Mouse (Mus musculus): ENCODE measurements around the gene Arfgap2. TPM values are rescaled to one million over a fixed set of nuclear protein-coding genes. Genes with fewer than 3 reads are reported as not detected.

The Arfgap2 gene
- polyA plus RNA-seq, 1 experiment from 2014 or later: 64.8 TPM

DNA sequence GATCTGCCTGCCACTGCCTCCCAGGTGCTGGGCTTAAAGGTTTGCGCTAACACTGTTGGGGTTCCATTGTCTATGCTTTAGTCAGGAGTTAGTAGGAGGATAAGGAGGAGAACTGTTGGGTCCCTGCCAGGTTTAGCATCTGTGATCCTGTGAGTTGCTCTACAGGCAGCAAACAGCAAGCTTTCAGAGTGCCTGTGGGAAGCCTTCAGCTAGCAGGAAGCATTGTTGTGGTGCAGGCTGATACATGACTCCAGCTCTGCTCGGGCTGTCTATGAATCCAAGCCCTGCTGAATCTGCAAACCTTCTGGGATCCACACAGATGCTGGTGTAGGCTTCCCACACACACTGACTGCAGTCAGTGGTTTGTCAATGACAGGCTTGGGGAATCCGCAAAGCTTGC is 21.4 kb upstream of the Arfgap2 start:
- Histone ChIP-seq H3K27me3 (ENCODE audit: control insufficient read depth, insufficient read depth, low read depth, low read length) (no peaks in the 10 kb centered on the region), H3K9me3 (replicated peaks; ENCODE audit: control insufficient read depth, low read length) (no peaks in the 10 kb centered on the region), H3K36me3 (ENCODE audit: control insufficient read depth, insufficient read depth) (no peaks in the 10 kb centered on the region), H3K9ac (ENCODE audit: low read depth, low read length) (no peak overlapping the region), H3K27ac (ENCODE audit: low read length) (no peak overlapping the region), H3K4me1 (ENCODE audit: control insufficient read depth, low read depth, low read length) (peaks cover 27% of the 10 kb centered on the region), H3K4me2 (ENCODE audit: low read depth, low read length) (no peak overlapping the region), H3K4me3 (ENCODE audit: low read depth, low read length) (no peak overlapping the region)
- 62% methylated on average over 3 of the region's 3 CpGs for WGBS (ENCODE audit: insufficient replicate concordance)
- ATAC-seq (ENCODE audit: low read depth): no peak

DNA sequence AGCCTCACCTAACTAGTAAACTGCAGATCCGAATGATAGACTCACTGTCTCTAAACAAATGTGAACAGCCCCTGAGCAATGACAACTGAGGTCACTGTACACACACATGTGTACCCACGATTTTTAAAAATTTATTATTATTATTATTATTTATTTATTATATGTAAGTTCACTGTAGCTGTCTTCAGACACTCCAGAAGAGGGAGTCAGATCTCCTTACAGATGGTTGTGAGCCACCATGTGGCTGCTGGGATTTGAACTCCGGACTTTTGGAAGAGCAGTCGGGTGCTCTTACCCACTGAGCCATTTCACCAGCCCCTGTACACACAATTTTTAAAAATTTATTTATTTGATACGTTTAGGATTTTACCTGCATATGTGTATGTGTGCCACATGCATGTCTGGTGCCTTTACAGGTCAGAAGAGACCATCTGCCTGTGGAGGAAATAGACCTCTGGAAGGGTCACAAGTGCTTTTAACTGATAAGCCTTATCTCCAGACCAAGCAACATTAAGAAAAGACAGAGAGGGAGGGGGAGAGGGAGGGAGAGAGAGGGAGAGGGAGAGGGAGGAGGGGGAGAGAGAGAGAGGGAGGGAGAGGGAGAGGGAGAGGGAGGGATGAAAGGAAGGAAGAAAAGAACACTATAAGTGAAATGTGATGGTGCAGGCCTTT is 20.1 kb upstream of the Arfgap2 start:
- H3K4me1 ChIP-seq (ENCODE audit: control insufficient read depth, low read depth, low read length): peaks cover 27% of the 10 kb centered on the region
- WGBS (ENCODE audit: insufficient replicate concordance): 44% methylated on average over 5 of the region's 5 CpGs
- H3K4me2 ChIP-seq (ENCODE audit: low read depth, low read length): no peak overlapping the region

DNA sequence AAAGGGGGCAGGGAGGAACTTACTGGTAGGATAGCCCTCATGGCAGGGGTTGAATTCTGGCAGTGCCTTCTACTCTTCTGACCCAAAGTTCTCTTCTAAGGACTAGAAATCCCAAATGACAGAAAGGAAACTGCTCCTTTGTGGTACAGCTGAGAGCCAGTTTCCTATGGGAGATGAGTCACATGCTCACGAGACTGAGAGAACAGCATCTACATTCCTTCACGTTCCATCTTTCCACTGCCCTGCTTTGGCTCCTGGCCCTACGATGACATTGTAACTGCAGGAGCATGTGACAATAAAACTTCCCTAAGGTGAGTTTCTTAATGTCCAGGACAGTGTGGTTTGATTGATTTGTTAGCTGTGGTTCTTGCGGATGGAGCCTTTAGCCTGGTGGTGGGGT is 16.4 kb upstream of the Arfgap2 start:
- no peak for ATAC-seq (ENCODE audit: low read depth)
- WGBS (ENCODE audit: insufficient replicate concordance): 69% methylated on average over 4 of the region's 4 CpGs
- H3K27me3 ChIP-seq (ENCODE audit: control insufficient read depth, insufficient read depth, low read depth, low read length): peaks cover 14% of the 10 kb centered on the region

More for the DNA sequence above, 20.1 kb upstream of the Arfgap2 start:
- no peak overlapping the region for H3K4me3 ChIP-seq (ENCODE audit: low read depth, low read length)
- no peaks in the 10 kb centered on the region for H3K9me3 ChIP-seq (replicated peaks; ENCODE audit: control insufficient read depth, low read length)
- H3K27ac ChIP-seq (ENCODE audit: low read length): no peak overlapping the region
- H3K9ac ChIP-seq (ENCODE audit: low read depth, low read length): no peak overlapping the region
- no peaks in the 10 kb centered on the region for H3K27me3 ChIP-seq (ENCODE audit: control insufficient read depth, insufficient read depth, low read depth, low read length)
- no peaks in the 10 kb centered on the region for H3K36me3 ChIP-seq (ENCODE audit: control insufficient read depth, insufficient read depth)
- ATAC-seq (ENCODE audit: low read depth): peak; percentile 89

DNA sequence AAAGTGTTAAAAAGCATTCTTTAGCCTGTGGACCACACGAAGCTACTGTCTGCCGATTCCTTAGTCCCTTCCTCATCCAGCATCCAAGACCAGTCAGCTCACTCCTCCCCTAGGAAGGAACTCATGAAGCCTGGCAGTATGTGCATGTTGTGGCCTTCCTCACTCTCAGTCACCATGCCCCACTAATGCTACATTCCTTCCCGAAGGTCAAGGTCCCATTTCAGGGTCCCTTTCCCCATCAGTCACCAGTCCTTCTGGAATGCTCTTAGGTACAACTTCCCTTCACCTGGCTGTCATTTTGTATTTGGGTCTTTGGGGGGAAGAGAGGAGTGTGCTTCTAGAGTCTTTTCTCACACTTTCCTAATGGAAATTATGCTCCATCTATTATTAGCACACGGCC is 12.8 kb upstream of the Arfgap2 start:
- Histone ChIP-seq H3K9me3 (replicated peaks; ENCODE audit: control insufficient read depth, low read length) (no peaks in the 10 kb centered on the region), H3K9ac (ENCODE audit: low read depth, low read length) (no peak overlapping the region), H3K27ac (ENCODE audit: low read length) (no peak overlapping the region), H3K36me3 (ENCODE audit: control insufficient read depth, insufficient read depth) (no peaks in the 10 kb centered on the region), H3K4me1 (ENCODE audit: control insufficient read depth, low read depth, low read length) (peaks cover 5% of the 10 kb centered on the region), H3K4me3 (ENCODE audit: low read depth, low read length) (no peak overlapping the region), H3K27me3 (ENCODE audit: control insufficient read depth, insufficient read depth, low read depth, low read length) (peaks cover 50% of the 10 kb centered on the region), H3K4me2 (ENCODE audit: low read depth, low read length) (no peak overlapping the region)
- no peak for ATAC-seq (ENCODE audit: low read depth)
- 50% methylated on average over 4 of the region's 4 CpGs for WGBS (ENCODE audit: insufficient replicate concordance)

More for the DNA sequence above, 16.4 kb upstream of the Arfgap2 start:
- Histone ChIP-seq H3K4me2 (ENCODE audit: low read depth, low read length) (no peak overlapping the region), H3K4me1 (ENCODE audit: control insufficient read depth, low read depth, low read length) (peaks cover 16% of the 10 kb centered on the region), H3K9ac (ENCODE audit: low read depth, low read length) (no peak overlapping the region), H3K27ac (ENCODE audit: low read length) (no peak overlapping the region), H3K36me3 (ENCODE audit: control insufficient read depth, insufficient read depth) (no peaks in the 10 kb centered on the region), H3K9me3 (replicated peaks; ENCODE audit: control insufficient read depth, low read length) (no peaks in the 10 kb centered on the region), H3K4me3 (ENCODE audit: low read depth, low read length) (no peak overlapping the region)

DNA sequence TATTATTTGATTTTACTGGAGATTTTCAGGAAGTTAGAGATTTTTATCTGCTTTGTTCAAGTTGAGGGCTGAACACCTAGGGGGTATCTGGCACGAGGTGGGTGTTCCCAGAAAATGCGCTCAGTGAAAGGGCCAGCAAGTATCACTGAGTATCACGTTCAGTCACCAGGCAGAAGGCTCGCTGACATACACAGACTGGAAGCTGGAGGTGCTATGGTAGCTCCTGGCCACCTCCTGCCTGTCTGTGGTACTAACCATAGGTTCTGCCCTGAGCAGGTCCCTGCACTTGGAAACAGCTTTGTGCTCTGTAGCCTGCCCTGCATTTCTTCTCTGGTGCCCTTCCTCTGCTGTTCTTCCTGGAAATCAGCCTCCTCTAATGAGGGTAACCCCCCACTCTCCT is 12.3 kb upstream of the Arfgap2 start:
- H3K36me3 ChIP-seq (ENCODE audit: control insufficient read depth, insufficient read depth): no peaks in the 10 kb centered on the region
- H3K9me3 ChIP-seq (replicated peaks; ENCODE audit: control insufficient read depth, low read length): no peaks in the 10 kb centered on the region
- 42% methylated on average over 4 of the region's 4 CpGs for WGBS (ENCODE audit: insufficient replicate concordance)
- H3K9ac ChIP-seq (ENCODE audit: low read depth, low read length): no peak overlapping the region
- H3K4me3 ChIP-seq (ENCODE audit: low read depth, low read length): no peak overlapping the region
- no peak for ATAC-seq (ENCODE audit: low read depth)
- no peak overlapping the region for H3K27ac ChIP-seq (ENCODE audit: low read length)
- no peak overlapping the region for H3K4me2 ChIP-seq (ENCODE audit: low read depth, low read length)
- H3K27me3 ChIP-seq (ENCODE audit: control insufficient read depth, insufficient read depth, low read depth, low read length): peaks cover 55% of the 10 kb centered on the region
- peaks cover 5% of the 10 kb centered on the region for H3K4me1 ChIP-seq (ENCODE audit: control insufficient read depth, low read depth, low read length)

DNA sequence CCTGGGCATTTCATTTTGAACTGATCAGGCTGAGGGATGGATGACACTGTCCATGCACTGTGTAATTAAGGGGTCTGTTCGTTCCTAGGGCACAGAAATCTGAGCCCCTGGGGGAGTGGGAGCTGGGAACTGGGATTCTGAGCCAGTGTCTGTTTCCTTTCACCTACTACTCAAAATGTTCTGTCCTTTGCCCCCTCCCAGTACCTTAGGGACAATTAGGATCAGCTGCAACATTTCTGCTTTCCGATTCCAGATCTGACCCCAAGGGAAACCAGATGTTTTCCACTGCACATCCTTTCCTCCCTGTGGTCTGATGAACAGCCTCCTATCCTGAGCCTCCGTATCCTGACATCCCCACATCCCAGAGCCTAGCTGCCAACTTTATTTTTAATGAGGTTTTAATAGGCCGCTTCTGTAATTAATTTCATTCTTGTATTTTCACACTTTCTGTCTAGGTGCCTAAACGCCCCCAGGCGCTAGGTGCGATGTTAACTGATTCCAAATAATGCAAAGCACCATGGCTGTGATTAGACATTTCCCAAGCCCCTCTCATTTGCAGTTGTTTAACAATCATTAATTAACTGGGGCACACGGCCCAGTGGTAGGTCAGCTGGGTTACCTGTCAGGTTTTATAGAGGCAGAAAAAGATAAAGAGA is 9.9 kb upstream of the Arfgap2 start:
- peaks cover 5% of the 10 kb centered on the region for H3K4me1 ChIP-seq (ENCODE audit: control insufficient read depth, low read depth, low read length)
- no peaks in the 10 kb centered on the region for H3K36me3 ChIP-seq (ENCODE audit: control insufficient read depth, insufficient read depth)
- H3K9me3 ChIP-seq (replicated peaks; ENCODE audit: control insufficient read depth, low read length): no peaks in the 10 kb centered on the region
- no peak overlapping the region for H3K27ac ChIP-seq (ENCODE audit: low read length)
- H3K9ac ChIP-seq (ENCODE audit: low read depth, low read length): no peak overlapping the region
- 39% methylated on average over 8 of the region's 8 CpGs for WGBS (ENCODE audit: insufficient replicate concordance)
- peaks cover 75% of the 10 kb centered on the region for H3K27me3 ChIP-seq (ENCODE audit: control insufficient read depth, insufficient read depth, low read depth, low read length)
- H3K4me2 ChIP-seq (ENCODE audit: low read depth, low read length): no peak overlapping the region
- H3K4me3 ChIP-seq (ENCODE audit: low read depth, low read length): no peak overlapping the region
- no peak for ATAC-seq (ENCODE audit: low read depth)

DNA sequence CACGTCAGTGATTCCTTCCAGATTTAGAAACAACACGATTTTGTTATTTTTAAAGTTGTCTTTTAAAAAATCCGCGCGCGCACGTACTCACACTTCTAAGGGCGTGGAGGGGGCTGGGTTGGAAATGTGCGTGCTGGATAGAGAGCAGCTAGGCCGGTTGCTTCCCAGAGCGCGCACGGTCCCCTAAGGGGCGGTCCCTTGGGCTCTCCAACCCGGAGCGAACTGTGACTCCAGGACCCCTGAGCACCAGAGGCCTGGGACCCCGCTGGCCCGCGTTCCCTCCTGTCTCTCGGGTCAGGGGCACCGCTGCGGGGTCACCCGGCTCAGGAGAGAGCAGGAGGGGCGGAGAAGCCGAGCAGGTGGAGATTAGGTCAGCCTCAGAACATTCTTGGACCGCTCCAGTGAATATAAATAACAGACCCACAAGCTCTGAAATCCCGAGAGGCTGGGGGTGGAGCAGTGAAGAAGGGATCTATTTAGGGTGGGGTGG is 9.1 kb upstream of the Arfgap2 start, which contains the start of gene Pacsin3:
Gene Pacsin3, plus strand, starts transcription at position 294 of the 490 bp plus-strand sequence.
- WGBS (ENCODE audit: insufficient replicate concordance): 1% methylated on average over 27 of the region's 27 CpGs
- no peak for ATAC-seq (ENCODE audit: low read depth)

DNA sequence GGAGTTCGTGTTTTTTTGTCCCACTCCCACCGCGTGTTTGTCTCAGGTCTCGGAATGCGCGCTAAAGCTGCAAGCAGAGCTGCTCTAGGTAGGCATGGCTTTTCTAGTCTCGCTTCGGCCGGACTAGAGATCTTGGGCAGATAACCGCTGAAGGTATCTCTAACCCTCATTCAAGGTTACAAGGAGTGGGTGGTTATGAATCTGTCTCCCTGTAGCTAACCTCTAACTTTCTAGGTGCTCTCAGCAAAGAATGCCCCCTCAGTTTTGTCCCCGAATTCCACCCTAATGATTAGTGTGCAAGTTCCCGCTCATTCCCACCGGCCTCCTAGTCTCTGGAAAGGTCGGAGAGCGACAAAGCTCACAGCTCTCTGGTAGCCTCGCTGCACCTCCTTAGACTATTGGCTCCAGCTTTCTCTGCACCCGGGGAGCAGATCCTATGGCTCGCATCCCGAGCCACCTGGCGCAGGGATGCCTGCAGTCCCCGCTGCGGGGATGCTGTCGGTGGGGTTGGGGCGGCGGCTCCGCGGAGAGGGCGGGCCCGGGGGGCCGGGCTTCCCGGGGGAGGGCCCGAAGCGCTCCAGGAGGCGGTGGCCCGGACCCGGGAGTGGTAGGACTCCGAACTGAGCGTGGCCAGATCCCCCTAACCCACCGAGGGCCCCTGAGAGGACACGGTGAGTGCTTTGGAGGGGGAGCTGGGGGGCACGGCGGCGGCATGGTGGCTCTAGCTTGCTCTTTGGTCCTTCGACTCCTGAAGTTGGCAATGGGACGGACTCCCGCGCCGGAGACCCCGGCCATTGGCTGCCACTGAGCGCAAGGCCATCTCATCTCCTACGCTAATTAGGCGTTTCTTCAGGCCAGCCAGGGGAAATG is 8.3 kb upstream of the Arfgap2 start:
- H3K27ac ChIP-seq (ENCODE audit: low read length): 0 out of 2 replicates have a peak overlapping the region, but pooled peaks have one; percentile 1
- H3K9me3 ChIP-seq (replicated peaks; ENCODE audit: control insufficient read depth, low read length): no peaks in the 10 kb centered on the region
- H3K4me3 ChIP-seq (ENCODE audit: low read depth, low read length): peak overlapping the region; percentile 52
- H3K4me2 ChIP-seq (ENCODE audit: low read depth, low read length): peak overlapping the region; percentile 43
- no peaks in the 10 kb centered on the region for H3K36me3 ChIP-seq (ENCODE audit: control insufficient read depth, insufficient read depth)
- H3K27me3 ChIP-seq (ENCODE audit: control insufficient read depth, insufficient read depth, low read depth, low read length): peaks cover 75% of the 10 kb centered on the region
- peaks cover 5% of the 10 kb centered on the region for H3K4me1 ChIP-seq (ENCODE audit: control insufficient read depth, low read depth, low read length)
- 2% methylated on average over 52 of the region's 52 CpGs for WGBS (ENCODE audit: insufficient replicate concordance)
- H3K9ac ChIP-seq (ENCODE audit: low read depth, low read length): peak overlapping the region; percentile 6
- peak; percentile 73 for ATAC-seq (ENCODE audit: low read depth)

More for the DNA sequence above, 9.1 kb upstream of the Arfgap2 start, which contains the start of gene Pacsin3:
- H3K9me3 ChIP-seq (replicated peaks; ENCODE audit: control insufficient read depth, low read length): no peaks in the 10 kb centered on the region
- H3K27ac ChIP-seq (ENCODE audit: low read length): 0 out of 2 replicates have a peak within 1 kb of the TSS, but pooled peaks have one; percentile 1
- no peaks in the 10 kb centered on the region for H3K36me3 ChIP-seq (ENCODE audit: control insufficient read depth, insufficient read depth)
- peak within 1 kb of the TSS; percentile 43 for H3K4me2 ChIP-seq (ENCODE audit: low read depth, low read length)
- H3K4me1 ChIP-seq (ENCODE audit: control insufficient read depth, low read depth, low read length): peaks cover 5% of the 10 kb centered on the region
- H3K4me3 ChIP-seq (ENCODE audit: low read depth, low read length): peak within 1 kb of the TSS; percentile 52
- H3K27me3 ChIP-seq (ENCODE audit: control insufficient read depth, insufficient read depth, low read depth, low read length): peaks cover 75% of the 10 kb centered on the region
- peak within 1 kb of the TSS; percentile 6 for H3K9ac ChIP-seq (ENCODE audit: low read depth, low read length)
